Mouse (Mus musculus) T-helper 1 cell (primary cell): Measurements from ENCODE around the gene Traf5.

Experiments
- in situ Hi-C: fragments of 300-600 bp; cut with MboI, MseI; formaldehyde crosslinking; loops from one replicate; pipeline ENCODE4 v1.15.1; 2025; ENCODE audit warnings: high pct_unique_total_duplicates

The Traf5 gene

GRCm38 (mm10) chr1:192092879-192093660 is 711 bp upstream of the Traf5 start:
- in situ Hi-C loops, result loop anchor here (5.0 kb wide), 1 partner anchor 126 kb away; no protein-coding TSS in a partner anchor

DNA sequence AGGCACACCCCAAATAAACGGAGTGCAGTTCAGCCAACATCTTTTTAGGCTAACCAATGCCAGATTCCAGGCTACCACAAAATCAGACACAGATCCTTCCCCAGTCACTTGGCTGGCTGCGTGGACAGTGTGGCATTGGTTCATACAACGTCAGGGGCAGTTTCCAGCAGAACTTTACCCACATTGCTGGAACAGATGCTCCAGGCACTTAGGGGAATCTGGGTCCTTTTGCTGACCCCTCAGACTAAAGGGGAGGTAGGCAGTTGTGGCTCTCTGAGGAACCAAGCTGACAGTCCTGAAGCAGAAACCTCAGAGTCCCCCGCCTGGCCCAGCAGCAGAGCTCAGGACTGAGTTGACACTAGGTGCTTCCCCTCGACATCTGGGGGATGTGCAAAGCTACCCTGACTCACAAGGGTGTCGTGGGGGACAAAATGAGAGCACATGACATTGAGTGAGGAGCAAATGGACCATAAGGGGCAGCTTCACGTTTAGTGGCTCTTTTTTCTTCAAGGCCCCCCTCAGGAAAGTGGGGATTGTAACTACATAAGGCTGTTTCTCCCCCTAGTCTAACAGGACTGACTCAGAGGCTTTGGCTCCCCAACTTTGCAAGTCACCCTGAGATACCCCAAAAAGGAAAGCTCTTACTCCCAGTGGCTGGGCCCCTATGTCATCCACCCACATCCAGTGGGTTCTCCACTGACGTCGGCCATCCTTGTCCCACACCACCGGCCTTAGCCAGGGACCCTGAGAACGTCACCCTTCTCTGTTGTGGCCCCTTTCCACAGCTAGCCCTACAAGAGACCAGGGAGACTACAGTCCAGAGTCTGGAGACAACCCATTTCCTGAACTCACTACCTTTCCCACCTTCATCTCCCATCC is 1.4 kb downstream of the Traf5 start:
- in situ Hi-C loops, result loop anchor here (5.0 kb wide), 1 partner anchor 124 kb away; no protein-coding TSS in a partner anchor

GRCm38 (mm10) chr1:192090281-192090680 is 2.1 kb downstream of the Traf5 start:
- in situ Hi-C loops, result loop anchor here (5.0 kb wide), 1 partner anchor 123 kb away; no protein-coding TSS in a partner anchor

DNA sequence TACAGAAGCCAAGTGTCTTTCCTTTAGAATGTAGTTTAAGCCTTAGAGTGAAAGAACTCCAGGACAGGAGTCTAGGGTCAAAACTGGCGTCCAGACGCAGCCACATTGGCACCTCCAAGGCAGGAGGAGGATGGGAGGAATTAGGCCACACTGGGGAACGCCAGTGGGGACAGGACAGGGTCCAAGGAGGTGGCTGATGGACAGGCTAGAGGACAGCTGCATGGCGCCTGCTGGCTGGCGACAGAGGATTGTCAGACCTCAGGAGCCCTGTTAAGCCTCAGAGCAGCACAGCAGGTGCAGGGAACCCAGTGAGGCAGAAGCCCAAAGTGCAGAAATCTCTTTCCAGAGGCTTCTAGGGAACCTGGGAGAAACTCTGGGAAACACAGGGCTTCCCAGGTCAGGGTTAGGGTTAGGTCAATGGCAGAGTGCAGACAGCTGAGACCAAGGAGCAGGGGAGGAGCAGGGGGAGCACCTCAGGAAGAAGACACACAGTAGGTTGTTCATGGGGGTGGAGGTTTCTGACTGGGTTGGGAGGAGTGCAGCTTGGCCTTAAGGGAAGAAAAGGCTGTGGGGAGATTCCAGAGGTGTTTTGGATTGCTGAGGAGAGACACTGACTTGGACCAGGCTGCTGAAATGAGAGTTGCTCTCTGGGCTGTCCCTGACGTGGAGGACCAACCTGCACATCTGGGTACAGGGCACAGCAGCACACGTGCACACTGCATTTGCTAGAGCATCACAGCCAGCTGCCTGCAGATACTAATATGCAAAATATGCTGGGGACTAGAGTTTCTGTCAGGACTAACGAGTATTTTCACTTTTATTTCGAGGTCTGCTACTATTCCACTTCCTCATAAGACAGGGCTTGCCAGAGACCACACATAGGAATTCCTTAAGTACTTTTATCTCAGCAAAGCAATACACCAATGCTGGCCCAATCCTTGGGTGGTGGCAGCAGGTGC is 2.9 kb downstream of the Traf5 start:
- in situ Hi-C loops, result loop anchor here (5.0 kb wide), 1 partner anchor 122 kb away; no protein-coding TSS in a partner anchor

GRCm38 (mm10) chr1:192088011-192088410 is 4.3 kb downstream of the Traf5 start:
- in situ Hi-C loops, result no loop called here

DNA sequence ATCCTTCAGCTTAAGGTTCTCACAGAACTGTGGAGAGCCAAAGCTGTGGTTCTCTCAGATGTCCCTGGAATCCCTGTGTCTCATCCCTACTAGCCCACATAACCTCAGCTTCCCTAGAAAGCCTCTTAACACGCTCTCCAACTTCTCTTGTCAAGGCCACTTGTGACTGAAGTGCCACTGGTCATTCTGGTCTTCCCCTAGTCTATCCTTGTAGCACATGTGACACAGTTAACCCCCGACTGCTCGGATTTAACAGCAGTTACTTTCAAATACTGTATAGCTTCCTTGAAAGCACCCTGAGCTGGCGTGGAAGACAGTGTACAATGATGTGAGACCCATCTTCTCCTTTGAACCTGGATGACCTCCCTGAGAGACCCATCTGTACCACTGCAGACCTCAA is 5.3 kb downstream of the Traf5 start:
- in situ Hi-C loops, result no loop called here

DNA sequence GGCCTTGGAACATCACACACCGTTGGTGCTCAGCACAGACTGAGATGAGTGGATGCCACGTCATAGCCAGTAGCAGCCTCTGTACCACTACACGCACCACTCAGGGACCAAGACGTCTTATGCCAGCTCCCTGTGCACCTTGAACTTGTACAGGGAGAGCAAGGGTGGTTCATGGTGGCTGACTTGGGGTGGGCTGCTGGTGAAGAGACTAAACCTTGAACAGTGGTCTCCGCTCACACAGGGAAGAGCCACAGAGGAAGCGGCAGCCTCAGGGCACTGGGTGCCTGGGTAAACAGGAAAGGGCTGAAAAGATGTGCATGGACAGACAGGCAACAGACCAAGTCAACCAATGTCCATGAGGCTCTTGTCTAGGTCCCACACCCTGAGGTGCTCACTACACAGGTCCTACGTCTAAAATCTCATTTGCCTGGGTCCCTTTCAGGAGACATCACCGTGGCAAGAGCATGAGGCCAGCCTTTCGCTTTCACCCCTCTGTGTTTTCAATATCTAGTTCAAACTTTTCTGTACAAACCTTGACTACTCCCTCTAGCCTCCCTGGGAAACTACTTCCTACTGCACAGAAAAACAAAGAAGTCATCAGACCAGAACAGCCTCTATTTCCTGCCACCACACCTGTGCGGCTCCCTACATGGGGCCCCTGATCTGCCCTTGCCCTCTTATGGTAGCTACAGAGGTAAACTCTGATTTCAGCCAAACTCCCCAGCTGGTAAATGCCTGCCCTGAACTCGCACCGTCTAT is 5.9 kb downstream of the Traf5 start:
- in situ Hi-C loops, result no loop called here

DNA sequence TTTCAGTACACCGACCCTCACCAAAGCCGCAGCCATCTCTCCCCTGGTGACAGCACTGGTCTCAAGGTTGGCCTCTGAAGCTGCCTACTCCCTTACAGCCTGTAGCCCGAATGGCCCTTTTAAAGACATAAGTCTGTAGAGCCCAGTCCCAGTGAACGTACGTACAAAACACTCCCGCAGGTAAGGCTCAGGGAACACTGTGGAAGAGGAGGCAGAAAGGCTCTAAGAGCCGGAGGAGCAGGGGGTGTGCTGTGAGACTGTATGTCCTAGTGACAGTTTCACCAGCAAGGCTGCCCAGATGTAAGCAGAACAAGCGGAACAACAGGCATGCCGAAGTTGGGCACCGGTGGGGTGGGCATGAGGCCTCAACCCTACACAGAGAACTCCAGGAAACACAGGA is 7.1 kb downstream of the Traf5 start:
- in situ Hi-C loops, result no loop called here

GRCm38 (mm10) chr1:192082646-192083045 is 9.7 kb downstream of the Traf5 start:
- in situ Hi-C loops, result no loop called here

- in situ Hi-C loops, result no loop called here
Observed at GRCm38 (mm10) chr1:192081129-192081528, 11.2 kb downstream of the Traf5 start.

- in situ Hi-C loops, result no loop called here
Observed at GRCm38 (mm10) chr1:192079121-192079520, 13.2 kb downstream of the Traf5 start.

- in situ Hi-C loops, result no loop called here
Observed at GRCm38 (mm10) chr1:192078406-192078805, 14.0 kb downstream of the Traf5 start.

DNA sequence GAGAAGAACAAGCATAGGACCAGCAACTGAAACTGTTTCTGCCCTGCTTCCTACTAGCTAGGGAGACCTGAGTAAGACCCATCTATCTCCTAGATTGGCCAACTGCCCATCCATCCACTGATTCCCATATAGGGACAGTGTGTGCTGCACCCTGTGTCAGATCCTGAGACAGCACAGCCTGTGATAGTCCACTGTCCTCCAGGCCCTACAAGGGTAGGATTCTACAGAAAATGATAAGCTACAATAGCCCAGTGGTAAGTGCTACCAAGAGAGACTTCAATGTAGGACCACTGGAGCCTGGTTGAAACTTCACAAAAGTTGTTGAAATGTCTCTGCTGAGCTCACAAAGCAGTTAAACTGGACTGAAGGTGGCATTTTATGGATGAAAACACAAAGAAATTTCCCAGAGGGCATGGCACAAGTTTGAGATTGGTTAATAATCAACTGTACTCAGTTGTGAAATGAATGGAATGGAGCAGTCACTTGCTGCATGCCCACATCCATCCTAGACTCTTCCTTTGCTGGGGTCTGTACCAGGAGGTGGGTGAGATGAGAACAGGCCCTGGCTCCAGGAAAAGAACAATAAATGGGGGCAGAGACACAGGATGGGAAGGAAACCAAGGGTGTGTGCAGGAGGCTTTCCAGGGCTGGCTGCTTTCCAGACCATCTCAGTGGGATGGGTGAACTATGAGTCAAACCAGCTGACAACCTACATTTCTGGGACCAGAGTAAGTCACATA is 15.4 kb downstream of the Traf5 start:
- in situ Hi-C loops, result no loop called here

DNA sequence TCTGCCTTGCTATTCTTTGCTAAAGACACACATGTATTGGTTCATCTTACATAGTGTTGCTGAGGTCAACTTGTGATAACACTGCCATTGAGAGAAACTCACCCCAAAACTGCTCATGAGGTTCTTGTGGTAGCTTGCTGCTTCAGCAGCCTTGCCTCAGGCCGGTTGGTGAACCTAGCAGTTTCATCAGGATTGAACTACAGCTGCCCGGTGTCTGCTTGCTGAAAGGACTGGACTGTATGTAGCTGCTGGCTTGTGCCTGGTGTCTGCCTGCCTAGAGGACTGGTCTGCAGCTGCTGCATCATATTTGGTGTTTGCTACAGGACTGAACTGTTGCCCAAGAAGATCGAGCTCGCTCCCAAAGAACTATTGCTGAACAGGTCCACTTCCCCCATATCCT is 16.3 kb downstream of the Traf5 start:
- in situ Hi-C loops, result no loop called here

- in situ Hi-C loops, result no loop called here
Observed at GRCm38 (mm10) chr1:192074824-192075223, 17.5 kb downstream of the Traf5 start.

DNA sequence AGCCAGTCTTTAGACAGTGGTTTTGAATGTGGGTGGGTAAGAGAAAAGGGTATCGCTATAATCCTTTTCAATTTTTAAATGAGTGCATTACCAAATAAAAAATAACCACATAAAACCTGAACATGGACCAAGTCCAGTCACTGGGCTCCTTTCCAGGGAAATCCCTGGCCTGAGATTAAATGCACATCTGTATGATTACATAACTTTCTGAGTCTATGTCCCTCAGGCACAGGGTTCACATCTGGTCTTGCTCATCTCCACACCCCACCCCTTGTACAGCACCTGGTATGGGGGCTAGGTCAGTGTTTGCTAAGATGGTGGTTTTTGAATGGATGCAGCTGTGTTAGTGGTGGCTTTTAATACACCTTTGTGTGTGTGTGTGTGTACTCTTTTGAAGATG is 19.9 kb downstream of the Traf5 start:
- in situ Hi-C loops, result no loop called here

DNA sequence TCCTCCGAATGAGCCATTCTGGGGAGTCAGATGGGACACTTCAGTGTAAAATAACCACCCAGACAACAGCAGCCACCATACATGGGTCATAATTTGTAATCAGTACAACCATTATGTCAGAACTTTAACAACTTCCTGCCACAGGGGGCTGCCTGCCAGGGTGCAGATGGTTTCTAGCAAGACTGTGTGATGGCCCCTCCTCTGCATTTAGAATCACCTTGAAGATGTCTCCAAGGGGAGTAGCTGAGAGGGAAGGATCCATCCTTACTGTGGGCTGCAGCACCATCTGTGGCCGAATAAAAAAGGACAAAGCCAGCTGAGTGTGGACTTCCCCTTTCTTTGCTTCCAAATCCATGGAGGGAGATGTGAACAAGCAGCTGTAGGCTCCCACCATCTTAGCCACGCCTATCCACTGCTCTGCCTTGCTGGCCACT is 21.7 kb downstream of the Traf5 start:
- in situ Hi-C loops, result no loop called here

DNA sequence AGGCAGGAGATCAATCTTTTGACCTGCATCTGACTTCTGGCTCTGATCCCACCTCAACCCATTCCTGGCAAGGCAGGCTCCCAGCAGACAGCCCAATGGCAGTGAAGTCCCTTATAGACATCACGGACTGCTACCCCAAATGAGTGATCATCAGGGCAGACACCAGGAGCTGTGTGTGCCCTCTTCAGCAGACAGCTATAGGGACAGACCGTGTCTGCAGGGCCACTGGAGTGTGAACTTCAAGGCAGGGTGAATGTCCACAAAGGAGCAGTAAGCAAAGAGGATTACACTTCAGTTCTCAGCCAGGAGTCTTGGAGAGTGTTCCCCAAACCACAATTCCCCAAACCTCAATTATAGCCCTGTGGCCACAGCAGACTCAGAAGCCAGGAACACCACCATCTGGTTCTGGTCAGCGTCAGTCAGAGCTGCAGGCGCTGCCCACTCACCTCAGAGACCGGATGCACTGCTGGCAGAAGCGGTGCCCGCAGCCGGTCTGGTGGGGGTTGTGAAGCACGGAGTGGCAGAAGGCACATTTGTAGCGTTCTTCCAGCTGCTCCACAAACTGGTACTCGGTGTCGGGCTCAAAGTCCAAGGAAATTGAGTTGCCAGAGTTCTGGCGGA is 22.3 kb downstream of the Traf5 start:
- in situ Hi-C loops, result no loop called here

- in situ Hi-C loops, result no loop called here
Observed at GRCm38 (mm10) chr1:192068188-192068587, 24.2 kb downstream of the Traf5 start.
